Mouse (Mus musculus) right cerebral cortex, postnatal 14 days (tissue): ENCODE results near the gene Olfr722.
"Not testable (repeated sequence)": the region's sequence is repeated elsewhere in the genome, so short reads cannot be mapped to it uniquely, and the experiment has no call there.

Source experiments
- DNase-seq: peaks from one replicate; pipeline ENCODE4 v3.0.0; 2022

Gene Olfr722

DNA sequence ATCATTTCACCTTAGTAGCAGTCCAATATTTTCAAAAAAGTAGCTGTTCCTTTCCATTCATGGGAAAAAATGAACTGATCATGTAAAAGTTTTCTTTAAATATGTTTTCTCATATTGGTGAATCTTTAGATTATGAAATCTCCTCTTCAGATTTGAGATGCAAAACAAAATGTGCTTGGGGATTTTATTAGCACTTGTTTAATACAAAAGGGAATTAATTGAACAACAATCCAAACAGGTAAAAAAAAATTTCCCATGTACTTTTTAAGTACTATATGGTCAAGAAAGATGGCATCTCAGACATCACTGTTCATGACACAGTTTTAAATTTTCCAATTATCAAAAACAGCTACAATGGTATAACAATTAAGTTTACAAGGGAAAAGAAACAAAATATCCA lies at the start of gene Olfr722:
Gene Olfr722 (minus strand): TSS at position 101 of the 400 bp plus-strand sequence.
- no peak for DNase-seq

DNA sequence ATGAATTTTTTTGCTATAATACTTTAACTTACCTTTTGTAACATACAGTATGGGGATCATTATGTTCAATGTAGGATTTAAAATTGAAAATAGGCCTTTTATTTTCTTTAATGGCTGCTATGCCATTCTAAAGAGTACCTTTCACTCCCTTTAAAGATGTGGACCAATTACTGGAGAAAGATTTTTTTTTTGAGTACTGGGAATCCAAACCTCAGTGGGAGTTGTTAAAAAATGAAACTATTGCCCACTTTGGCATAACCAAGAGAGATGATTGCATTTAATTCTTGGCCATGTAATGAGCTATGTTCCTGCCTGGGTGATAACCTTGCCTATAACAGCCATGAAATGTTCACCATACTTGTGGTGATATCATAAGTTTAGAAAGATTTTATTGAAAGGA lies 29.9 kb upstream of the Olfr722 start, which contains the start of gene Olfr723:
Gene Olfr723 (minus strand): TSS at position 101 of the 400 bp plus-strand sequence.
- DNase-seq = not testable (repeated sequence)

DNA sequence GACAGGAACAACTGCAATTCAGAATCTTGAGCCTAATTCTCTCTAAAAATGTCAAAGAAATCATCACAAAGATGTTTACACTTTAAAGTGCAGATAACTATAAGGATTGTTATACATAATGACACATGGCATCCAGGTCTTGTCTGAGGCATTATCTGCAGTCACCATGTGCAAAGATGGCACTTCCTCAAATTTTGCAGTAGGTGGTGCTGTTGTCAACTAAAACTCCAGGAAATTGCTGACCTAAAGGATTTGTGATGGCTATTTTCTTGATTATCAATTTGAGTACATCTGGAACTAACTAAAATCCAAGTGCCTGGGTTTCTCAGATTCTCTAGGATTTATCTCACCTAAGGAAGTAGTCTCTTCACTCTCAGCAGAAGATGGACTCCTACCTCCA lies 41.4 kb downstream of the Olfr722 start:
- no peak for DNase-seq
